Mouse (Mus musculus) left cerebral cortex, postnatal 14 days (tissue): ENCODE data around the gene Unc5b. TPM values are rescaled to one million over a fixed set of nuclear protein-coding genes. Genes with fewer than 3 reads are reported as not detected.
"Not testable (repeated sequence)": the region's sequence is repeated elsewhere in the genome, so short reads cannot be mapped to it uniquely, and the experiment has no call there.

ENCODE experiments used
- DNase-seq, 2 experiments: peaks; one replicate each; pipeline ENCODE4 v3.0.0; 2021 to 2022; ENCODE audit warnings: low spot score in 2 of 2, mixed read lengths in 1 of 2
- intact Hi-C: fragments of 180-260 bp; cut with DNase I; formaldehyde crosslinking; loops from one replicate; pipeline ENCODE4 v1.15.1; 2025
- total RNA-seq, 2 experiments: library from RNA; stranded (reverse); gene quantifications; 2 replicates each; pipeline ENCODE4 v1.2.3; 2021

Gene Unc5b
- total RNA-seq, 2 experiments from 2014 or later = 7.6 to 12.3 TPM

GRCm38 (mm10) chr10:60775473-60775872, 55.9 kb downstream of the Unc5b start:
- DNase-seq = no peak
- intact Hi-C loops = loop anchor here (5.0 kb wide), 2 partner anchors 52 to 297 kb away; no protein-coding TSS in a partner anchor

- intact Hi-C loops = loop anchor here (5.0 kb wide), 2 partner anchors 53 to 298 kb away; no protein-coding TSS in a partner anchor
- no peak for DNase-seq
These were observed 56.8 kb downstream of the Unc5b start for GRCm38 (mm10) chr10:60774616-60775015.

- intact Hi-C loops = no loop called here
- no peak for DNase-seq
These were observed 60.5 kb downstream of the Unc5b start for GRCm38 (mm10) chr10:60770855-60771254.

GRCm38 (mm10) chr10:60768614-60769013, 62.8 kb downstream of the Unc5b start:
- no peak for DNase-seq
- intact Hi-C loops = no loop called here

- intact Hi-C loops = no loop called here
- DNase-seq = no peak
These were observed 64.0 kb downstream of the Unc5b start for GRCm38 (mm10) chr10:60767400-60767799.

GRCm38 (mm10) chr10:60762126-60762525, 69.3 kb downstream of the Unc5b start:
- intact Hi-C loops = no loop called here
- DNase-seq = no peak

GRCm38 (mm10) chr10:60760377-60760776, 71.0 kb downstream of the Unc5b start:
- DNase-seq = peak; percentile 97
- intact Hi-C loops = loop anchor here (2.0 kb wide), 1 partner anchor 456 kb away; no protein-coding TSS in a partner anchor

GRCm38 (mm10) chr10:60756992-60757391, 74.4 kb downstream of the Unc5b start:
- peak; percentile 69 to 81 for DNase-seq
- intact Hi-C loops = loop anchor here (2.0 to 5.0 kb wide), 3 partner anchors 60 to 340 kb away; partner anchors contain the start of gene Cdh23

- intact Hi-C loops = loop anchor here (2.0 to 5.0 kb wide), 3 partner anchors 59 to 339 kb away; partner anchors contain the start of gene Cdh23
- no peak for DNase-seq
These were observed 75.2 kb downstream of the Unc5b start for GRCm38 (mm10) chr10:60756146-60756545.

- intact Hi-C loops = no loop called here
- no peak for DNase-seq
These were observed 77.4 kb downstream of the Unc5b start for GRCm38 (mm10) chr10:60753941-60754340.

GRCm38 (mm10) chr10:60753261-60753660, 78.1 kb downstream of the Unc5b start:
- no peak for DNase-seq
- intact Hi-C loops = no loop called here

- DNase-seq = peak; percentile 94 to 95
- intact Hi-C loops = no loop called here
These were observed 79.1 kb downstream of the Unc5b start, which contains the start of gene Slc29a3 for GRCm38 (mm10) chr10:60752040-60753020. Gene Slc29a3, minus strand, starts transcription at chr10:60752794.

GRCm38 (mm10) chr10:60747667-60748212, 83.6 kb downstream of the Unc5b start:
- intact Hi-C loops = no loop called here
- no peak for DNase-seq

- DNase-seq = no peak
These were observed 84.9 kb downstream of the Unc5b start for GRCm38 (mm10) chr10:60746512-60746911.

GRCm38 (mm10) chr10:60744543-60745290, 86.7 kb downstream of the Unc5b start:
- no peak for DNase-seq
- intact Hi-C loops = no loop called here

More at GRCm38 (mm10) chr10:60746512-60746911, 84.9 kb downstream of the Unc5b start:
- intact Hi-C loops = no loop called here

- intact Hi-C loops = no loop called here
- DNase-seq = no peak
These were observed 87.7 kb downstream of the Unc5b start for GRCm38 (mm10) chr10:60743681-60744080.

- intact Hi-C loops = no loop called here
- DNase-seq = no peak
These were observed 88.4 kb downstream of the Unc5b start for GRCm38 (mm10) chr10:60742942-60743341.

GRCm38 (mm10) chr10:60742296-60742695, 89.1 kb downstream of the Unc5b start:
- intact Hi-C loops, DNase-seq: not testable (repeated sequence)

- intact Hi-C loops = no loop called here
These were observed 89.9 kb downstream of the Unc5b start for GRCm38 (mm10) chr10:60741435-60741834.

More at GRCm38 (mm10) chr10:60741435-60741834, 89.9 kb downstream of the Unc5b start:
- no peak for DNase-seq
